Mouse (Mus musculus): ENCODE results near the gene Otogl.

Otogl gene

GRCm38 (mm10) chr10:107905274-107906034 is 6.5 kb downstream of the Otogl start:
- no peak for DNase-seq (ENCODE audit: low spot score)

GRCm38 (mm10) chr10:107901958-107902357 is 10.0 kb downstream of the Otogl start:
- DNase-seq (ENCODE audit: low spot score), result no peak

GRCm38 (mm10) chr10:107901204-107901879 is 10.6 kb downstream of the Otogl start:
- DNase-seq (ENCODE audit: low spot score), result no peak

GRCm38 (mm10) chr10:107899946-107900345 is 12.0 kb downstream of the Otogl start:
- DNase-seq (ENCODE audit: low spot score), result no peak

- no peak for DNase-seq (ENCODE audit: low spot score)
These were observed 15.8 kb downstream of the Otogl start for GRCm38 (mm10) chr10:107896158-107896557.

- DNase-seq (ENCODE audit: low spot score), result no peak
These were observed 17.0 kb downstream of the Otogl start for GRCm38 (mm10) chr10:107894663-107895581.

GRCm38 (mm10) chr10:107890400-107890799 is 21.5 kb downstream of the Otogl start:
- no peak for DNase-seq (ENCODE audit: low spot score)

- DNase-seq (ENCODE audit: low spot score), result no peak
These were observed 39.4 kb downstream of the Otogl start for GRCm38 (mm10) chr10:107872542-107872941.

GRCm38 (mm10) chr10:107872109-107872508 is 39.8 kb downstream of the Otogl start:
- no peak for DNase-seq (ENCODE audit: low spot score)

GRCm38 (mm10) chr10:107870540-107870939 is 41.4 kb downstream of the Otogl start:
- DNase-seq (ENCODE audit: low spot score), result no peak

GRCm38 (mm10) chr10:107868904-107869303 is 43.0 kb downstream of the Otogl start:
- no peak for DNase-seq (ENCODE audit: low spot score)

- no peak for DNase-seq (ENCODE audit: low spot score)
These were observed 44.5 kb downstream of the Otogl start for GRCm38 (mm10) chr10:107867414-107867813.

- DNase-seq (ENCODE audit: low spot score), result no peak
These were observed 51.6 kb downstream of the Otogl start for GRCm38 (mm10) chr10:107860235-107860917.

- no peak for DNase-seq (ENCODE audit: low spot score)
These were observed 52.7 kb downstream of the Otogl start for GRCm38 (mm10) chr10:107859220-107859619.

- no peak for DNase-seq (ENCODE audit: low spot score)
These were observed 53.2 kb downstream of the Otogl start for GRCm38 (mm10) chr10:107858684-107859083.

GRCm38 (mm10) chr10:107844906-107845305 is 67.0 kb downstream of the Otogl start:
- DNase-seq (ENCODE audit: low spot score), result no peak

GRCm38 (mm10) chr10:107834452-107835239 is 77.3 kb downstream of the Otogl start:
- DNase-seq (ENCODE audit: low spot score), result no peak

- no peak for DNase-seq (ENCODE audit: low spot score)
These were observed 82.8 kb downstream of the Otogl start for GRCm38 (mm10) chr10:107829151-107829550.

- no peak for DNase-seq (ENCODE audit: low spot score)
These were observed 98.0 kb downstream of the Otogl start for GRCm38 (mm10) chr10:107813814-107814483.

- no peak for DNase-seq (ENCODE audit: low spot score)
These were observed 101.1 kb downstream of the Otogl start for GRCm38 (mm10) chr10:107810649-107811398.

Measured in testis, postnatal 14 days (tissue).